Mouse (Mus musculus): ENCODE measurements around the gene Cox11. TPM values are rescaled to one million over a fixed set of nuclear protein-coding genes. Genes with fewer than 3 reads are reported as not detected.
A peak's percentile ranks its signal among the peaks of the same experiment; 100 is the strongest.

Gene Cox11
- polyA plus RNA-seq, 1 experiment from 2014 or later, result 25.9 TPM

DNA sequence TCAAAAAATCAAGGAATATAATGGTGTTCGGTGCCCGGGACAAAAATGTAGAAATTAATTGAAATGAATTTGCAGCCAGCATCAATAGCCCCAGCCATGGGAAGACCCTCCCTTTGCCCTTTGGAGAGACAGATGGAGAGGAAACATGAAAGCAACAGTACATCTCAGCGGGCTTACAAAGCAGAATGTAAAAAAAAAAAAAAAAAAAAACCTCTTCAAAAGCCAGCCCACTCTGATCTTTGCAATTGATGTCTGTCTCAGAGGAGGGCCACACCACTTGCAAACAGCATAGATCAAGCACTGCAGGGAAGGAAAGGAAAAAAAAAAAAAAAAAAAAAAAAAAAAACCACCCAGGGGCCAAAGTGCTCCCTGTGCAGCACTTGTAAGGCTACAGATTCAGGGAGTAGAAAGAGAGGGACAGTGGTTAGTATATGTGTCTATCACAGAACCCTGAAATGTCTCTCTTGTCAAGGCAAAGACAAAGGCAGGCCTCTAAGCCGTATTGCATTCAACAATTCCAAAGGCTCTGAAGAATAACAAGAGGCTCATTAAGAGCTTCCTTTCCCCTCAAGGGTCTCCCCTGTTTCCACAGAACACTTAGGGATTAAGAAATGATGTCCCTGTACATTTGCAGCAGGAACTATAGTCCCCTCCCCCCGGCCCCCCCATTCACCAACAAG, 25.8 kb downstream of the Cox11 start:
- DNase-seq (peak; percentile 16), ATAC-seq (ENCODE audit: insufficient read depth) (no peak)
- Histone ChIP-seq H3K9ac (no peak overlapping the region), H3K9me3 (ENCODE audit: low read depth, low read length) (no peaks in the 10 kb centered on the region), H3K36me3 (ENCODE audit: insufficient read depth) (peaks cover 22% of the 10 kb centered on the region), H3K4me3 (ENCODE audit: low read depth, low read length) (no peak overlapping the region), H3K4me1 (ENCODE audit: insufficient read depth) (peaks cover 22% of the 10 kb centered on the region), H3K4me2 (peak overlapping the region; percentile 21), H3K27ac (ENCODE audit: low read depth) (peak overlapping the region; percentile 86), H3K27me3 (ENCODE audit: insufficient read depth, low read length) (no peaks in the 10 kb centered on the region)
- TF ChIP-seq CTCF (IDR thresholded peaks at IDR 0.05; ENCODE audit: low read depth), result no peak
- WGBS, result 45% methylated on average over 5 of the region's 5 CpGs

DNA sequence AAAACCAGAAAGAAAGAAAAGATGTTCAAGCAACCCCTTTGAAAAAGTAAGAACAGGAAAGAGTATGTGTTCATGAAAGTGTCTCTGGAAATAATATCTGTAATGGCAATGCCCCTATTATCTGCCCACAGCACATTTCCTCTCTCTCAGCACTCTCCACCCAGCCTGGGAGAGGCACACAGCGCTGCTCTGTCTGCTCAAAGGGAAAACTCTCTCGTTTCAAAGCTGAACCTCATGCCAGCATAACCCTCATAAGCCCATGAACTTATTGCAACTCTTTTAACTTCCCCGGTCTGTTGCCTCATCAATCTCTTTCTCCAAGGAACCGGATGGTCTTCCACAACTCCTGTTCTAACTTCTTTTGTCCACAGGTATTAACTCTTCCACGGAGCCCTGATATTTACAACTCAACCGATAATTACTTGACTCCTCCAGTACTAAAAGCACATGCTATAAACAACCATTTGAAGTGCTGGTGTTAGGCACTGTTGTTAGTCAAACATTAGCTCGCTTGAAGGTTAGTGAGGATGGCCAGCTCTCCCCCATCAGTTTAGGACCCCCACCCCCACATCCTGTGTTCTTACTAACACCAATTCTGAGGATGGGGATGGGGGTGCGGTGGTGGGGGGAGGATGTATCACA, 26.5 kb downstream of the Cox11 start:
- WGBS, result 6% methylated on average over 8 of the region's 8 CpGs
- Histone ChIP-seq H3K9ac (no peak overlapping the region), H3K27me3 (ENCODE audit: insufficient read depth, low read length) (no peaks in the 10 kb centered on the region), H3K9me3 (ENCODE audit: low read depth, low read length) (no peaks in the 10 kb centered on the region), H3K27ac (ENCODE audit: low read depth) (peak overlapping the region; percentile 86), H3K4me2 (peak overlapping the region; percentile 21), H3K4me1 (ENCODE audit: insufficient read depth) (peaks cover 22% of the 10 kb centered on the region), H3K36me3 (ENCODE audit: insufficient read depth) (peaks cover 20% of the 10 kb centered on the region), H3K4me3 (ENCODE audit: low read depth, low read length) (no peak overlapping the region)
- no peak for TF ChIP-seq CTCF (IDR thresholded peaks at IDR 0.05; ENCODE audit: low read depth)
- ATAC-seq (ENCODE audit: insufficient read depth) (peak; percentile 50), DNase-seq (peak; percentile 53)

GRCm38 (mm10) chr11:90665161-90665560, 27.2 kb downstream of the Cox11 start:
- H3K36me3 ChIP-seq (ENCODE audit: insufficient read depth), result peaks cover 16% of the 10 kb centered on the region
- H3K4me1 ChIP-seq (ENCODE audit: insufficient read depth), result peaks cover 22% of the 10 kb centered on the region
- peak overlapping the region; percentile 86 for H3K27ac ChIP-seq (ENCODE audit: low read depth)
- H3K27me3 ChIP-seq (ENCODE audit: insufficient read depth, low read length), result no peaks in the 10 kb centered on the region
- WGBS, result 8% methylated on average over 6 of the region's 6 CpGs
- H3K4me3 ChIP-seq (ENCODE audit: low read depth, low read length), result no peak overlapping the region
- peak; percentile 90 for ATAC-seq (ENCODE audit: insufficient read depth)
- peak; percentile 86 for DNase-seq
- H3K4me2 ChIP-seq, result peak overlapping the region; percentile 21
- no peak overlapping the region for H3K9ac ChIP-seq
- no peak for TF ChIP-seq CTCF (IDR thresholded peaks at IDR 0.05; ENCODE audit: low read depth)
- no peaks in the 10 kb centered on the region for H3K9me3 ChIP-seq (ENCODE audit: low read depth, low read length)

GRCm38 (mm10) chr11:90666144-90666757, 28.3 kb downstream of the Cox11 start:
- no peak overlapping the region for H3K4me3 ChIP-seq (ENCODE audit: low read depth, low read length)
- no peaks in the 10 kb centered on the region for H3K27me3 ChIP-seq (ENCODE audit: insufficient read depth, low read length)
- peak overlapping the region; percentile 86 for H3K27ac ChIP-seq (ENCODE audit: low read depth)
- no peak for TF ChIP-seq CTCF (IDR thresholded peaks at IDR 0.05; ENCODE audit: low read depth)
- H3K4me1 ChIP-seq (ENCODE audit: insufficient read depth), result peaks cover 22% of the 10 kb centered on the region
- H3K9ac ChIP-seq, result no peak overlapping the region
- ATAC-seq (ENCODE audit: insufficient read depth) (0 out of 2 replicates have a peak, but pooled peaks have one; percentile 32), DNase-seq (no peak)
- 0 out of 2 replicates have a peak, but pooled peaks cover 9% of the 10 kb centered on the region for H3K36me3 ChIP-seq (ENCODE audit: insufficient read depth)
- H3K9me3 ChIP-seq (ENCODE audit: low read depth, low read length), result no peaks in the 10 kb centered on the region
- no peak overlapping the region; the same call in 1 of the 2 replicates for H3K4me2 ChIP-seq
- WGBS, result 58% methylated on average over 3 of the region's 3 CpGs

GRCm38 (mm10) chr11:90666916-90667315, 28.9 kb downstream of the Cox11 start:
- 69% methylated on average over 4 of the region's 4 CpGs for WGBS
- no peak for TF ChIP-seq CTCF (IDR thresholded peaks at IDR 0.05; ENCODE audit: low read depth)
- 0 out of 2 replicates have a peak, but pooled peaks cover 6% of the 10 kb centered on the region for H3K36me3 ChIP-seq (ENCODE audit: insufficient read depth)
- H3K4me3 ChIP-seq (ENCODE audit: low read depth, low read length), result no peak overlapping the region
- no peak overlapping the region for H3K9ac ChIP-seq
- no peak overlapping the region for H3K4me2 ChIP-seq
- peak overlapping the region; percentile 86 for H3K27ac ChIP-seq (ENCODE audit: low read depth)
- no peaks in the 10 kb centered on the region for H3K27me3 ChIP-seq (ENCODE audit: insufficient read depth, low read length)
- peaks cover 22% of the 10 kb centered on the region for H3K4me1 ChIP-seq (ENCODE audit: insufficient read depth)
- DNase-seq, result no peak
- ATAC-seq (ENCODE audit: insufficient read depth), result no peak
- H3K9me3 ChIP-seq (ENCODE audit: low read depth, low read length), result no peaks in the 10 kb centered on the region

- Histone ChIP-seq H3K27me3 (ENCODE audit: insufficient read depth, low read length) (no peaks in the 10 kb centered on the region), H3K27ac (ENCODE audit: low read depth) (no peak overlapping the region), H3K4me3 (ENCODE audit: low read depth, low read length) (no peak overlapping the region), H3K36me3 (ENCODE audit: insufficient read depth) (0 out of 2 replicates have a peak, but pooled peaks cover 6% of the 10 kb centered on the region), H3K9ac (no peak overlapping the region), H3K4me1 (ENCODE audit: insufficient read depth) (peaks cover 22% of the 10 kb centered on the region), H3K9me3 (ENCODE audit: low read depth, low read length) (no peaks in the 10 kb centered on the region), H3K4me2 (no peak overlapping the region)
- DNase-seq (no peak), ATAC-seq (ENCODE audit: insufficient read depth) (no peak)
- TF ChIP-seq CTCF (IDR thresholded peaks at IDR 0.05; ENCODE audit: low read depth), result no peak
- 66% methylated on average over 6 of the region's 6 CpGs for WGBS
Observed at GRCm38 (mm10) chr11:90667325-90667724, 29.4 kb downstream of the Cox11 start.

Measured in lung, embryonic 14.5 days (tissue).